Mouse (Mus musculus): Measurements from ENCODE around the gene Plekha5. TPM values are rescaled to one million over a fixed set of nuclear protein-coding genes. Genes with fewer than 3 reads are reported as not detected.

Gene Plekha5
- total RNA-seq (2014; rRNA removed) (17.1 and 18.0 TPM in 2 replicates), polyA plus RNA-seq (2012; rRNA removed) (10.3 and 13.0 TPM in 2 replicates)

GRCm38 (mm10) chr6:140423846-140424200, at the start of gene Plekha5:
TSS of gene Plekha5 (plus strand) at chr6:140424054.
- peaks cover 2% of the 10 kb centered on the region for H3K36me3 ChIP-seq (ENCODE audit: control insufficient read depth, insufficient read depth, low read length)
- WGBS, result 8% methylated on average over 62 of the region's 65 CpGs
- DNase-seq (ENCODE audit: extremely low read depth, low read depth, low spot score), result no peak
- H3K4me3 ChIP-seq (ENCODE audit: insufficient read depth, low read depth, low read length), result peak within 1 kb of the TSS; percentile 99
- TF ChIP-seq POLR2A (IDR thresholded peaks at IDR 0.05; ENCODE audit: extremely low read depth, insufficient read depth, low read length) (0 out of 2 replicates have a peak, but pooled peaks have one; percentile 42), CTCF (IDR thresholded peaks at IDR 0.05; ENCODE audit: low read depth, low read length) (no peak)
- H3K4me1 ChIP-seq (ENCODE audit: control insufficient read depth, insufficient read depth, low read length), result peaks cover 6% of the 10 kb centered on the region
- H3K27me3 ChIP-seq (ENCODE audit: control insufficient read depth, insufficient read depth, low read length), result no peaks in the 10 kb centered on the region
- H3K9ac ChIP-seq (ENCODE audit: low read depth, low read length), result peak within 1 kb of the TSS; percentile 100
- peaks cover 11% of the 10 kb centered on the region; the same call in 1 of the 2 replicates for H3K79me2 ChIP-seq (ENCODE audit: control insufficient read depth, insufficient read depth, low read length)
- H3K27ac ChIP-seq (replicated peaks; ENCODE audit: insufficient read depth, low read depth, low read length), result peak within 1 kb of the TSS; percentile 91

- no peak overlapping the region for H3K9ac ChIP-seq (ENCODE audit: low read depth, low read length)
- no peak for DNase-seq (ENCODE audit: extremely low read depth, low read depth, low spot score)
- no peaks in the 10 kb centered on the region; the same call in 1 of the 2 replicates for H3K4me1 ChIP-seq (ENCODE audit: control insufficient read depth, insufficient read depth, low read length)
- TF ChIP-seq POLR2A (IDR thresholded peaks at IDR 0.05; ENCODE audit: extremely low read depth, insufficient read depth, low read length) (no peak), CTCF (IDR thresholded peaks at IDR 0.05; ENCODE audit: low read depth, low read length) (no peak)
- H3K36me3 ChIP-seq (ENCODE audit: control insufficient read depth, insufficient read depth, low read length), result no peaks in the 10 kb centered on the region
- no peak overlapping the region for H3K4me3 ChIP-seq (ENCODE audit: insufficient read depth, low read depth, low read length)
- no peak overlapping the region for H3K27ac ChIP-seq (replicated peaks; ENCODE audit: insufficient read depth, low read depth, low read length)
- WGBS, result 83% methylated on average over 4 of the region's 4 CpGs
- no peaks in the 10 kb centered on the region for H3K79me2 ChIP-seq (ENCODE audit: control insufficient read depth, insufficient read depth, low read length)
- H3K27me3 ChIP-seq (ENCODE audit: control insufficient read depth, insufficient read depth, low read length), result no peaks in the 10 kb centered on the region
These were observed 48.2 kb upstream of the Plekha5 start for GRCm38 (mm10) chr6:140375671-140376070.

- Histone ChIP-seq H3K36me3 (ENCODE audit: control insufficient read depth, insufficient read depth, low read length) (no peaks in the 10 kb centered on the region), H3K9ac (ENCODE audit: low read depth, low read length) (no peak overlapping the region), H3K4me1 (ENCODE audit: control insufficient read depth, insufficient read depth, low read length) (peaks cover 4% of the 10 kb centered on the region), H3K4me3 (ENCODE audit: insufficient read depth, low read depth, low read length) (no peak overlapping the region), H3K27ac (replicated peaks; ENCODE audit: insufficient read depth, low read depth, low read length) (no peak overlapping the region), H3K27me3 (ENCODE audit: control insufficient read depth, insufficient read depth, low read length) (no peaks in the 10 kb centered on the region), H3K79me2 (ENCODE audit: control insufficient read depth, insufficient read depth, low read length) (no peaks in the 10 kb centered on the region)
- no peak for DNase-seq (ENCODE audit: extremely low read depth, low read depth, low spot score)
- no peak for TF ChIP-seq CTCF (IDR thresholded peaks at IDR 0.05; ENCODE audit: low read depth, low read length)
- TF ChIP-seq POLR2A (IDR thresholded peaks at IDR 0.05; ENCODE audit: extremely low read depth, insufficient read depth, low read length), result no peak
- 70% methylated on average over 2 of the region's 2 CpGs for WGBS
These were observed 43.3 kb upstream of the Plekha5 start for GRCm38 (mm10) chr6:140380588-140380987.

DNA sequence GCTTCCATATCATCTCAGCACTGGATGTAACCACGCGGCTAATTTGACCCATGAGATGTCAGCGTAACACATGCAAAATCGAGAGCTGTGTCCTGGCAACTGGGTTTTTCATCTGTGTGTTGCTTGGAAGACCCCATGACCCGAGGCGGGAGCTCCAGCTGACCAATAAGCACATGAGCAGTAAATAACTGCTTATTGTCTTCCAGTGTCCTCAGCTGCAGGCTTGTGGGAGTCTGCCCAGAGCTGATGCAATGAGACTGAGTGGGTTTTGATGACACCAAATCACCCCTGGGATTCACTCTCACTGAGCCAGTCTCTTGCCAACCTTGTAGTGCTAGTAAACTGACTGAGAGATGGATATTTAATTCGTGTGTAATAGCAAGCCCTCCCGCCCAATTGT, 42.7 kb upstream of the Plekha5 start:
- no peak overlapping the region for H3K4me3 ChIP-seq (ENCODE audit: insufficient read depth, low read depth, low read length)
- 85% methylated on average over 8 of the region's 8 CpGs for WGBS
- TF ChIP-seq CTCF (IDR thresholded peaks at IDR 0.05; ENCODE audit: low read depth, low read length) (no peak), POLR2A (IDR thresholded peaks at IDR 0.05; ENCODE audit: extremely low read depth, insufficient read depth, low read length) (no peak)
- no peaks in the 10 kb centered on the region for H3K27me3 ChIP-seq (ENCODE audit: control insufficient read depth, insufficient read depth, low read length)
- no peak overlapping the region for H3K27ac ChIP-seq (replicated peaks; ENCODE audit: insufficient read depth, low read depth, low read length)
- no peak overlapping the region for H3K9ac ChIP-seq (ENCODE audit: low read depth, low read length)
- H3K4me1 ChIP-seq (ENCODE audit: control insufficient read depth, insufficient read depth, low read length), result peaks cover 4% of the 10 kb centered on the region
- DNase-seq (ENCODE audit: extremely low read depth, low read depth, low spot score), result no peak
- H3K79me2 ChIP-seq (ENCODE audit: control insufficient read depth, insufficient read depth, low read length), result no peaks in the 10 kb centered on the region
- H3K36me3 ChIP-seq (ENCODE audit: control insufficient read depth, insufficient read depth, low read length), result no peaks in the 10 kb centered on the region

DNA sequence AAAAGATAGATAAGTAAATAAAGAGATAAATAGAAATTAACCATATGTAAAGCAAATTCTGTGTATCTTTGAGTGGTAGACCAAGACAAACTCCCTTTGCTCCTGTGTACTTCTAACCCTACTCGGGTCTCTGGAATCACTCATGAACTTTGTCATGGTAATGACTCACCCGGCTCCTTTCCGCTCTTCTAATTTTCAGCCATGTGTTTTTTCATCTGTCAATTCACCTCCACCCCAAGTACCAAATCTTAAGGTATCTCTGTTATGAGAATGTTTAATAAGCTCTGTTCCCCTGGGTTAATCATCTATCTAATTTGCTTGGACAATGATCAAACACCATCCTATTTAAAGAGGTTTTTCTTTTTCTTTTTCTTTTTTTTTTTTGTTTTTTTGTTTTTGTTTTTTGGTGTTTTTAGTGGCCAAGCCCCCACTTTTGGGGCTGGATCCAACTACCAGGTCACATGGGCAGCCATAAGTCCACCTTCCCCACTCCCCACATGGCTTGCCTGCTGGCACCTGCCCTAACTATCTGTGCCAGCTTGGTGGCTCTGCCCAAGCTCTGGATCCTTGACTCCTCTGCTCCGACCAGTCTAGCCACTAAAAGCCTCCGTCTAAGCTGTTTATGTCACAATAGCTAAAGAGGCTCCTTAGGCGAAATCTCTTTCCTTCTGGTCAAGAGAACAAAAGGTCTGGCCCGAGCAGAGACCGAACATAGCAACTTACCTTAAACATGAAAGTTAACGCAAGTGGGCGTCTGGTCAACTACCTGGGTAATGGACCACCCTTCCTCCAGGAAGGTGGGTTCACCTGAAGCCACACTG, 40.1 kb upstream of the Plekha5 start:
- no peak overlapping the region for H3K9ac ChIP-seq (ENCODE audit: low read depth, low read length)
- H3K4me3 ChIP-seq (ENCODE audit: insufficient read depth, low read depth, low read length), result no peak overlapping the region
- TF ChIP-seq CTCF (IDR thresholded peaks at IDR 0.05; ENCODE audit: low read depth, low read length), result no peak
- no peak for TF ChIP-seq POLR2A (IDR thresholded peaks at IDR 0.05; ENCODE audit: extremely low read depth, insufficient read depth, low read length)
- DNase-seq (ENCODE audit: extremely low read depth, low read depth, low spot score), result peak; percentile 54
- H3K27ac ChIP-seq (replicated peaks; ENCODE audit: insufficient read depth, low read depth, low read length), result no peak overlapping the region
- H3K4me1 ChIP-seq (ENCODE audit: control insufficient read depth, insufficient read depth, low read length), result peaks cover 4% of the 10 kb centered on the region
- H3K36me3 ChIP-seq (ENCODE audit: control insufficient read depth, insufficient read depth, low read length), result no peaks in the 10 kb centered on the region
- 67% methylated on average over 10 of the region's 10 CpGs for WGBS
- no peaks in the 10 kb centered on the region for H3K79me2 ChIP-seq (ENCODE audit: control insufficient read depth, insufficient read depth, low read length)
- no peaks in the 10 kb centered on the region for H3K27me3 ChIP-seq (ENCODE audit: control insufficient read depth, insufficient read depth, low read length)

GRCm38 (mm10) chr6:140396687-140397086, 27.2 kb upstream of the Plekha5 start:
- WGBS, result 91% methylated on average over 7 of the region's 7 CpGs
- Histone ChIP-seq H3K79me2 (ENCODE audit: control insufficient read depth, insufficient read depth, low read length) (no peaks in the 10 kb centered on the region), H3K4me1 (ENCODE audit: control insufficient read depth, insufficient read depth, low read length) (no peaks in the 10 kb centered on the region), H3K27ac (replicated peaks; ENCODE audit: insufficient read depth, low read depth, low read length) (no peak overlapping the region), H3K36me3 (ENCODE audit: control insufficient read depth, insufficient read depth, low read length) (no peaks in the 10 kb centered on the region), H3K4me3 (ENCODE audit: insufficient read depth, low read depth, low read length) (no peak overlapping the region), H3K9ac (ENCODE audit: low read depth, low read length) (no peak overlapping the region), H3K27me3 (ENCODE audit: control insufficient read depth, insufficient read depth, low read length) (no peaks in the 10 kb centered on the region)
- DNase-seq (ENCODE audit: extremely low read depth, low read depth, low spot score), result no peak
- TF ChIP-seq POLR2A (IDR thresholded peaks at IDR 0.05; ENCODE audit: extremely low read depth, insufficient read depth, low read length) (no peak), CTCF (IDR thresholded peaks at IDR 0.05; ENCODE audit: low read depth, low read length) (no peak)

All from liver, adult 2 months (tissue).